Mouse (Mus musculus) stomach, embryonic 14.5 days (tissue): ENCODE data around the gene Mrpl34. TPM values are rescaled to one million over a fixed set of nuclear protein-coding genes. Genes with fewer than 3 reads are reported as not detected.

Source experiments
- polyA plus RNA-seq: library from polyadenylated mRNA; unstranded; fragments of >200 nt; fragmentation: Nextera tagmentation; extraction: Ambion mirVana; gene quantifications from 2 replicates; pipeline ENCODE4 v1.2.1, GENCODE M21; 2014

Gene Mrpl34
- polyA plus RNA-seq, 1 experiment from 2014 or later = 154 TPM

Other genes with a start within 250 kb of the Mrpl34 start
- 22.5 and 23.8 TPM in 2 replicates for gene Myo9b, start 192.2 kb upstream of the Mrpl34 start, polyA plus RNA-seq
- 53.7 and 54.1 TPM in 2 replicates for gene Haus8, start 192.0 kb upstream of the Mrpl34 start, polyA plus RNA-seq
- gene Use1, start 98.1 kb upstream of the Mrpl34 start, polyA plus RNA-seq = 106 and 108 TPM in 2 replicates
- 3.8 TPM in 2 replicates for gene Ocel1, start 93.7 kb upstream of the Mrpl34 start, polyA plus RNA-seq
- 52.7 and 65.5 TPM in 2 replicates for gene Nr2f6, start 83.0 kb upstream of the Mrpl34 start, polyA plus RNA-seq
- 8.6 and 9.6 TPM in 2 replicates for gene Ushbp1, start 69.2 kb upstream of the Mrpl34 start, polyA plus RNA-seq
- 92.2 and 94.2 TPM in 2 replicates for gene Babam1, start 68.1 kb upstream of the Mrpl34 start, polyA plus RNA-seq
- 30.9 and 39.8 TPM in 2 replicates for gene Ankle1, start 58.9 kb upstream of the Mrpl34 start, polyA plus RNA-seq
- gene Abhd8, start 1.3 kb upstream of the Mrpl34 start, polyA plus RNA-seq = 28.4 and 30.0 TPM in 2 replicates
- gene Dda1, start 4.2 kb downstream of the Mrpl34 start, polyA plus RNA-seq = 94.8 and 98.9 TPM in 2 replicates
- 2.3 TPM in 2 replicates for gene Ano8, start 21.0 kb downstream of the Mrpl34 start, polyA plus RNA-seq
- 7.1 and 7.2 TPM in 2 replicates for gene Gtpbp3, start 23.1 kb downstream of the Mrpl34 start, polyA plus RNA-seq
- gene Plvap, start 46.8 kb downstream of the Mrpl34 start, polyA plus RNA-seq = 67.1 and 67.5 TPM in 2 replicates
- gene Ccdc194, start 60.8 kb downstream of the Mrpl34 start, polyA plus RNA-seq = 0.41 and 0.58 TPM in 2 replicates
- 7.6 and 10.9 TPM in 2 replicates for gene Bst2, start 72.5 kb downstream of the Mrpl34 start, polyA plus RNA-seq
- 103 and 105 TPM in 2 replicates for gene Mvb12a, start 78.0 kb downstream of the Mrpl34 start, polyA plus RNA-seq
- gene Tmem221, start 93.9 kb downstream of the Mrpl34 start, polyA plus RNA-seq = 1.4 and 1.9 TPM in 2 replicates
- not detected in 2 replicates for gene Nxnl1, start 101.6 kb downstream of the Mrpl34 start, polyA plus RNA-seq
- 28.2 and 29.4 TPM in 2 replicates for gene Slc27a1, start 103.9 kb downstream of the Mrpl34 start, polyA plus RNA-seq
- gene Pgls, start 127.2 kb downstream of the Mrpl34 start, polyA plus RNA-seq = 258 and 266 TPM in 2 replicates
- gene Fam129c, start 132.7 kb downstream of the Mrpl34 start, polyA plus RNA-seq = 3.4 and 4.5 TPM in 2 replicates
- 87.6 and 89.1 TPM in 2 replicates for gene Colgalt1, start 146.0 kb downstream of the Mrpl34 start, polyA plus RNA-seq
- gene Unc13a, start 206.8 kb downstream of the Mrpl34 start, polyA plus RNA-seq = 1.4 and 1.7 TPM in 2 replicates
- gene Jak3, start 211.3 kb downstream of the Mrpl34 start, polyA plus RNA-seq = 5.4 and 6.0 TPM in 2 replicates
- gene Insl3, start 224.3 kb downstream of the Mrpl34 start, polyA plus RNA-seq = 1.3 and 1.7 TPM in 2 replicates
- gene B3gnt3, start 236.8 kb downstream of the Mrpl34 start, polyA plus RNA-seq = 4.7 and 5.4 TPM in 2 replicates